In genomic region chr7:28557708-28558107, GRCm38 (mm10) we compare ENCODE assay signal across 15 mouse cellular contexts. TPM values are rescaled to one million over a fixed set of nuclear protein-coding genes. Genes with fewer than 3 reads are reported as not detected.
DNase-seq lines count a peak whose midpoint lies in the region; ATAC-seq and TF ChIP-seq lines count a peak whose summit lies in the region.
"Had no signal": no experiment of that assay in that cellular context is flagged by ENCODE, and none has a peak within 500 bp of the region (broad histone marks: within the 10 kb centered on the region; RNA-seq: fewer than 3 reads in every experiment).

No protein-coding gene starts in this region.

- H3K4me3 ChIP-seq in lung, embryonic 16.5 days (ENCODE audit: low read length), result no peak overlapping the region
- H3K4me3 ChIP-seq in liver, embryonic 14.5 days (ENCODE audit: insufficient read depth in 1 of 2, low read depth in 2 of 2, low read length in 2 of 2), result no peak overlapping the region
- H3K4me3 ChIP-seq: forebrain, embryonic 13.5 days had no signal

- peaks cover 19% of the 10 kb centered on the region for H3K36me3 ChIP-seq in lung, embryonic 16.5 days (ENCODE audit: control insufficient read depth, insufficient read depth, low read length)
- H3K36me3 ChIP-seq in liver, embryonic 14.5 days (replicated peaks; ENCODE audit: control insufficient read depth, insufficient read depth, low read depth), result peaks cover 11% of the 10 kb centered on the region

- ATAC-seq in lung, embryonic 16.5 days (ENCODE audit: low read depth), result no peak
- ATAC-seq in liver, embryonic 14.5 days (ENCODE audit: insufficient read depth), result peak; percentile 42; the same call in 1 of the 2 replicates
- ATAC-seq: activated CD4-positive, CD25-positive, alpha-beta regulatory T cell, adult 4 months; forebrain, embryonic 13.5 days had no signal

- 60% methylated on average over 6 of the region's 6 CpGs for WGBS in lung, embryonic 16.5 days
- whole genome bisulfite sequencing in liver, embryonic 14.5 days (ENCODE audit: insufficient replicate concordance), result 13% methylated on average over 6 of the region's 6 CpGs

- DNase-seq in gastrocnemius, postnatal 25 days, result peak; percentile 38
- no peak for DNase-seq in gastrocnemius, postnatal 4 days (ENCODE audit: low spot score in 2 of 2)
- no peak for DNase-seq in lung, postnatal 4 days
- DNase-seq in liver, embryonic 14.5 days (ENCODE audit: low read depth in 3 of 3, low spot score in 3 of 3), result no peak
- peak; percentile 86 to 91 for DNase-seq in thymus, postnatal 36 days
- no peak for DNase-seq in adrenal gland, postnatal 10 days
- no peak for DNase-seq in cerebellum, adult 11 months

- H3K9ac ChIP-seq in lung, embryonic 16.5 days (ENCODE audit: low read length), result no peak overlapping the region
- no peak overlapping the region for H3K9ac ChIP-seq in liver, embryonic 14.5 days (replicated peaks)
- H3K9ac ChIP-seq: forebrain, embryonic 13.5 days had no signal

- no peaks in the 10 kb centered on the region for H3K9me3 ChIP-seq in lung, embryonic 16.5 days (ENCODE audit: control insufficient read depth, low read length)
- no peaks in the 10 kb centered on the region for H3K9me3 ChIP-seq in liver, embryonic 14.5 days (ENCODE audit: control insufficient read depth, low read length)

- no peaks in the 10 kb centered on the region for H3K27me3 ChIP-seq in lung, embryonic 16.5 days (ENCODE audit: control insufficient read depth, insufficient read depth, low read depth, low read length)
- H3K27me3 ChIP-seq in liver, embryonic 14.5 days (ENCODE audit: control insufficient read depth, insufficient read depth, low read length), result no peaks in the 10 kb centered on the region
- H3K27me3 ChIP-seq: forebrain, embryonic 13.5 days had no signal

- peaks cover 24% of the 10 kb centered on the region for H3K4me1 ChIP-seq in lung, embryonic 16.5 days (replicated peaks; ENCODE audit: control insufficient read depth, insufficient read depth, low read length)
- no peaks in the 10 kb centered on the region for H3K4me1 ChIP-seq in liver, embryonic 14.5 days (replicated peaks; ENCODE audit: control insufficient read depth in 2 of 2, insufficient read depth in 2 of 2, low read length in 1 of 2)
- H3K4me1 ChIP-seq: forebrain, embryonic 13.5 days had no signal

- TF ChIP-seq CTCF in liver, embryonic 14.5 days (IDR thresholded peaks at IDR 0.05; ENCODE audit: low read depth), result no peak

- no peak for TF ChIP-seq EP300 in liver, embryonic 14.5 days (IDR thresholded peaks at IDR 0.05; ENCODE audit: low read depth)

- H3K4me2 ChIP-seq in lung, embryonic 16.5 days (ENCODE audit: low read depth, low read length), result no peak overlapping the region
- no peak overlapping the region for H3K4me2 ChIP-seq in liver, embryonic 14.5 days (ENCODE audit: low read depth)
- H3K4me2 ChIP-seq: forebrain, embryonic 13.5 days had no signal

- H3K27ac ChIP-seq in lung, embryonic 16.5 days (ENCODE audit: low read length), result peak overlapping the region; percentile 59
- H3K27ac ChIP-seq in liver, embryonic 14.5 days, result no peak overlapping the region
- H3K27ac ChIP-seq: forebrain, embryonic 13.5 days had no signal

RNA-seq across cellular contexts. Expression of gene Nccrp1, which starts 10.7 kb away (rescaled TPM):
- total RNA-seq in gastrocnemius, postnatal 25 days (2021), result not detected
- total RNA-seq in gastrocnemius, postnatal 4 days (2021), result not detected
- polyA plus RNA-seq in lung, embryonic 16.5 days (2015; fragmentation: Nextera tagmentation; extraction: Ambion mirVana), result not detected in 2 replicates
- 0.05 TPM in 1 of 2 replicates, not detected in the other for polyA plus RNA-seq in liver, embryonic 14.5 days (2012; rRNA removed)
- not detected in 2 replicates for polyA plus RNA-seq in liver, embryonic 14.5 days (2014; fragmentation: Nextera tagmentation; extraction: Ambion mirVana)
- total RNA-seq in adrenal gland, postnatal 10 days (2021), result not detected
- total RNA-seq: heart, adult 18-20 months; monocyte, adult 5-6 weeks had no signal
- polyA plus RNA-seq: activated CD4-positive, CD25-positive, alpha-beta regulatory T cell, adult 4 months; forebrain, embryonic 13.5 days; lung, postnatal 0 days had no signal

RNA-seq across cellular contexts. Expression of gene Sycn, which starts 17.0 kb away (rescaled TPM):
- not detected for total RNA-seq in gastrocnemius, postnatal 25 days (2021)
- not detected for total RNA-seq in gastrocnemius, postnatal 4 days (2021)
- not detected in 2 replicates for polyA plus RNA-seq in lung, embryonic 16.5 days (2015; fragmentation: Nextera tagmentation; extraction: Ambion mirVana)
- not detected in 2 replicates for polyA plus RNA-seq in liver, embryonic 14.5 days (2012; rRNA removed)
- polyA plus RNA-seq in liver, embryonic 14.5 days (2014; fragmentation: Nextera tagmentation; extraction: Ambion mirVana), result not detected in 2 replicates
- not detected for total RNA-seq in adrenal gland, postnatal 10 days (2021)
- total RNA-seq: heart, adult 18-20 months; layer of hippocampus, postnatal 25 days; monocyte, adult 5-6 weeks had no signal
- polyA plus RNA-seq: activated CD4-positive, CD25-positive, alpha-beta regulatory T cell, adult 4 months; forebrain, embryonic 13.5 days; lung, postnatal 0 days had no signal

RNA-seq across cellular contexts. Expression of gene Ifnl3, which starts 35.1 kb away (rescaled TPM):
- total RNA-seq in gastrocnemius, postnatal 25 days (2021), result not detected
- total RNA-seq in gastrocnemius, postnatal 4 days (2021), result not detected
- polyA plus RNA-seq in lung, embryonic 16.5 days (2015; fragmentation: Nextera tagmentation; extraction: Ambion mirVana), result not detected in 2 replicates
- not detected in 2 replicates for polyA plus RNA-seq in liver, embryonic 14.5 days (2012; rRNA removed)
- polyA plus RNA-seq in liver, embryonic 14.5 days (2014; fragmentation: Nextera tagmentation; extraction: Ambion mirVana), result not detected in 2 replicates
- total RNA-seq in adrenal gland, postnatal 10 days (2021), result not detected
- total RNA-seq: heart, adult 18-20 months; layer of hippocampus, postnatal 25 days; monocyte, adult 5-6 weeks had no signal
- polyA plus RNA-seq: activated CD4-positive, CD25-positive, alpha-beta regulatory T cell, adult 4 months; forebrain, embryonic 13.5 days; lung, postnatal 0 days; spleen, adult 2 months had no signal

RNA-seq across cellular contexts. Expression of gene Samd4b, which starts 40.2 kb away (rescaled TPM):
- 10 to 100 TPM in 1 of 2 experiments, 1 to 10 TPM in 1; 9.8 to 14.0 TPM for total RNA-seq in gastrocnemius, postnatal 25 days (2021)
- total RNA-seq in gastrocnemius, postnatal 4 days (2021), result 10 to 100 TPM; 43.0 to 44.1 TPM
- polyA plus RNA-seq in lung, embryonic 16.5 days (2015; fragmentation: Nextera tagmentation; extraction: Ambion mirVana), result 11.9 and 15.1 TPM in 2 replicates
- 12.0 and 14.2 TPM in 2 replicates for polyA plus RNA-seq in liver, embryonic 14.5 days (2012; rRNA removed)
- 4.5 and 5.9 TPM in 2 replicates for polyA plus RNA-seq in liver, embryonic 14.5 days (2014; fragmentation: Nextera tagmentation; extraction: Ambion mirVana)
- 10 to 100 TPM; 45.5 to 49.6 TPM for total RNA-seq in adrenal gland, postnatal 10 days (2021)

RNA-seq across cellular contexts. Expression of gene Pak4, which starts 40.3 kb away (rescaled TPM):
- total RNA-seq in gastrocnemius, postnatal 25 days (2021), result 1 to 10 TPM; 3.0 TPM
- total RNA-seq in gastrocnemius, postnatal 4 days (2021), result 10 to 100 TPM; 11.9 to 12.4 TPM
- polyA plus RNA-seq in lung, embryonic 16.5 days (2015; fragmentation: Nextera tagmentation; extraction: Ambion mirVana), result 58.2 and 60.5 TPM in 2 replicates
- polyA plus RNA-seq in liver, embryonic 14.5 days (2012; rRNA removed), result 11.5 and 12.3 TPM in 2 replicates
- polyA plus RNA-seq in liver, embryonic 14.5 days (2014; fragmentation: Nextera tagmentation; extraction: Ambion mirVana), result 8.5 and 8.6 TPM in 2 replicates
- total RNA-seq in adrenal gland, postnatal 10 days (2021), result 10 to 100 TPM; 19.4 to 20.4 TPM

Comparison
In these comparisons a context has a peak if more than half of its experiments do, and no peak if none do; other contexts are left out.
1. DNase-seq: peak in gastrocnemius, postnatal 25 days (single experiment) and thymus, postnatal 36 days (2 of 2); none in gastrocnemius, postnatal 4 days (0 of 2), lung, postnatal 4 days (0 of 2), liver, embryonic 14.5 days (0 of 3), adrenal gland, postnatal 10 days (single experiment) and cerebellum, adult 11 months (single experiment).